Mouse (Mus musculus): ENCODE measurements at regions not wholly inside any gene's neighbourhood (a gene's known extent, or its start where the extent isn't known, plus 50 kb on each side); places are given as distances from the start of the nearest gene placed in this dataset.

GRCm38 (mm10) chr12:109662179-109662578, 62.0 kb upstream of the Rtl1 start:
- ChIA-PET CTCF (no interaction called here), POLR2A (interaction anchor here in 2 of 4 experiments (0.6 to 0.8 kb wide), 2 partner anchors 18 to 20 kb away, joined by 4 to 5 read pairs; no protein-coding TSS in a partner anchor)

GRCm38 (mm10) chr12:109674766-109675165, 74.6 kb upstream of the Rtl1 start:
- POLR2A ChIA-PET: no interaction called here

GRCm38 (mm10) chr12:109694046-109694445, 93.9 kb upstream of the Rtl1 start:
- ChIA-PET POLR2A (interaction anchor here in 1 of 4 experiments (0.8 to 1.3 kb wide), 2 partner anchors 12 to 24 kb away, joined by 3 to 6 read pairs; no protein-coding TSS in a partner anchor), CTCF (no interaction called here)

More at GRCm38 (mm10) chr12:109674766-109675165, 74.6 kb upstream of the Rtl1 start:
- CTCF ChIA-PET: no interaction called here

GRCm38 (mm10) chr12:109694801-109695430, 94.8 kb upstream of the Rtl1 start:
- CTCF ChIA-PET: interaction anchor here in 1 of 4 experiments (0.6 kb wide), 1 partner anchor 27 kb away, joined by 4 read pairs; no protein-coding TSS in a partner anchor
- POLR2A ChIA-PET: interaction anchor here in 1 of 4 experiments (0.5 to 1.3 kb wide), 4 partner anchors 11 to 24 kb away, joined by 3 to 6 read pairs (median 3); no protein-coding TSS in a partner anchor

GRCm38 (mm10) chr12:109706820-109707219, 106.7 kb upstream of the Rtl1 start:
- ChIA-PET POLR2A (interaction anchor here in 1 of 4 experiments (0.6 to 1.5 kb wide), 3 partner anchors 11 to 906 kb away, joined by 3 to 4 read pairs (median 3); no protein-coding TSS in a partner anchor), CTCF (no interaction called here)

- ChIA-PET CTCF (no interaction called here), POLR2A (interaction anchor here in 1 of 4 experiments (1.2 kb wide), 1 partner anchor 9 kb away, joined by 3 read pairs; no protein-coding TSS in a partner anchor)
Observed at GRCm38 (mm10) chr12:109709661-109710060, 109.5 kb upstream of the Rtl1 start.

- POLR2A ChIA-PET: interaction anchor here in 2 of 4 experiments (0.9 to 1.3 kb wide), 2 partner anchors 13 to 164 kb away, joined by 3 read pairs; no protein-coding TSS in a partner anchor
- CTCF ChIA-PET: no interaction called here
Observed at GRCm38 (mm10) chr12:109711392-109711791, 111.3 kb upstream of the Rtl1 start.

- CTCF ChIA-PET: no interaction called here
- POLR2A ChIA-PET: interaction anchor here in 1 of 4 experiments (1.3 kb wide), 1 partner anchor 12 kb away, joined by 3 read pairs; no protein-coding TSS in a partner anchor
Observed at GRCm38 (mm10) chr12:109711946-109712345, 111.8 kb upstream of the Rtl1 start.

- ChIA-PET CTCF (no interaction called here), POLR2A (no interaction called here)
Observed at GRCm38 (mm10) chr12:109712386-109712785, 112.3 kb upstream of the Rtl1 start.

GRCm38 (mm10) chr12:109713041-109713440, 112.9 kb upstream of the Rtl1 start:
- POLR2A ChIA-PET: no interaction called here

GRCm38 (mm10) chr12:109714061-109714460, 113.9 kb upstream of the Rtl1 start:
- ChIA-PET CTCF (interaction anchor here in 1 of 4 experiments (0.5 kb wide), 1 partner anchor 1064 kb away, joined by 3 read pairs; no protein-coding TSS in a partner anchor), POLR2A (no interaction called here)

More at GRCm38 (mm10) chr12:109713041-109713440, 112.9 kb upstream of the Rtl1 start:
- CTCF ChIA-PET: no interaction called here

GRCm38 (mm10) chr12:109716991-109717390, 116.9 kb upstream of the Rtl1 start:
- ChIA-PET POLR2A (interaction anchor here in 1 of 4 experiments (0.9 kb wide), 1 partner anchor 120 kb away, joined by 4 read pairs; no protein-coding TSS in a partner anchor), CTCF (no interaction called here)

GRCm38 (mm10) chr12:109718036-109718435, 117.9 kb upstream of the Rtl1 start:
- ChIA-PET CTCF (no interaction called here), POLR2A (interaction anchor here in 3 of 4 experiments (0.7 to 2.2 kb wide), 4 partner anchors 11 to 820 kb away, joined by 3 to 7 read pairs (median 4); no protein-coding TSS in a partner anchor)

GRCm38 (mm10) chr12:109738201-109738600, 138.1 kb upstream of the Rtl1 start:
- POLR2A ChIA-PET: interaction anchor here in 1 of 4 experiments (1.1 kb wide), 1 partner anchor 18 kb away, joined by 3 read pairs; no protein-coding TSS in a partner anchor
- CTCF ChIA-PET: interaction anchor here in 1 of 4 experiments (0.5 to 1.3 kb wide), 2 partner anchors 140 to 220 kb away, joined by 4 to 10 read pairs; no protein-coding TSS in a partner anchor

GRCm38 (mm10) chr12:109738911-109739310, 138.8 kb upstream of the Rtl1 start:
- CTCF ChIA-PET: interaction anchor here in 1 of 4 experiments (0.5 to 1.3 kb wide), 2 partner anchors 220 to 338 kb away, joined by 3 to 4 read pairs; no protein-coding TSS in a partner anchor

GRCm38 (mm10) chr12:109742486-109742885, 142.4 kb upstream of the Rtl1 start:
- CTCF ChIA-PET: interaction anchor here in 1 of 4 experiments (0.6 kb wide), 1 partner anchor 761 kb away, joined by 3 read pairs; no protein-coding TSS in a partner anchor
- POLR2A ChIA-PET: interaction anchor here in 1 of 4 experiments (0.8 to 1.5 kb wide), 4 partner anchors 10 to 346 kb away, joined by 3 to 5 read pairs (median 3); no protein-coding TSS in a partner anchor

More at GRCm38 (mm10) chr12:109738911-109739310, 138.8 kb upstream of the Rtl1 start:
- POLR2A ChIA-PET: interaction anchor here in 1 of 4 experiments (0.9 to 1.0 kb wide), 2 partner anchors 9 to 210 kb away, joined by 3 read pairs; no protein-coding TSS in a partner anchor

GRCm38 (mm10) chr12:109743036-109743650, 143.0 kb upstream of the Rtl1 start:
- POLR2A ChIA-PET: interaction anchor here in 1 of 4 experiments (0.7 to 1.1 kb wide), 3 partner anchors 13 to 346 kb away, joined by 3 read pairs; no protein-coding TSS in a partner anchor
- CTCF ChIA-PET: interaction anchor here in 1 of 4 experiments (0.6 kb wide), 1 partner anchor 762 kb away, joined by 3 read pairs; no protein-coding TSS in a partner anchor

- ChIA-PET POLR2A (no interaction called here), CTCF (no interaction called here)
Observed at GRCm38 (mm10) chr12:109744186-109744585, 144.1 kb upstream of the Rtl1 start.

All from embryonic stem cell, embryonic (primary cell).